ENCODE assay signal across 8 mouse cellular contexts in genomic region chr7:74354527-74355256, GRCm38 (mm10).
A peak's percentile ranks its signal among the peaks of the same experiment; 100 is the strongest.
DNase-seq lines count a peak whose midpoint lies in the region; ATAC-seq lines count a peak whose summit lies in the region.

No protein-coding gene starts in this region.

- H3K9me3 ChIP-seq in midbrain, embryonic 14.5 days (ENCODE audit: control insufficient read depth, low read length) = no peaks in the 10 kb centered on the region

- H3K4me3 ChIP-seq in midbrain, embryonic 14.5 days (replicated peaks; ENCODE audit: low read depth, low read length) = no peak overlapping the region

- peak overlapping the region; percentile 37; the same call in 1 of the 2 replicates for H3K9ac ChIP-seq in midbrain, embryonic 14.5 days (replicated peaks; ENCODE audit: low read length)

- H3K4me2 ChIP-seq in midbrain, embryonic 14.5 days (ENCODE audit: low read length) = no peak overlapping the region

- H3K36me3 ChIP-seq in midbrain, embryonic 14.5 days (ENCODE audit: control insufficient read depth, insufficient read depth, low read length) = no peaks in the 10 kb centered on the region

- DNase-seq in cerebellum, adult 18-20 months = peak; percentile 47 to 52
- no peak for DNase-seq in cerebellum, adult 11-12 months
- peak; percentile 62 for DNase-seq in thymus, postnatal 0 days (ENCODE audit: low spot score)
- DNase-seq in thymus, postnatal 36 days = no peak
- peak; percentile 90 for DNase-seq in forelimb bud, embryonic 11.5 days (ENCODE audit: low read depth, low spot score)
- DNase-seq in layer of hippocampus, adult 18-20 months (ENCODE audit: low spot score in 2 of 2) = peak; percentile 32 to 83
- peak; percentile 96 for DNase-seq in midbrain, embryonic 14.5 days
- DNase-seq in urinary bladder, postnatal 36 days (ENCODE audit: low spot score in 2 of 2) = no peak

- WGBS in midbrain, embryonic 14.5 days = 60% methylated on average over 8 of the region's 8 CpGs

- peak; percentile 74 for ATAC-seq in midbrain, embryonic 14.5 days (ENCODE audit: low FRiP score, low TSS enrichment)

- peak overlapping the region; percentile 75 for H3K27ac ChIP-seq in midbrain, embryonic 14.5 days (replicated peaks; ENCODE audit: low read depth, low read length)

- no peaks in the 10 kb centered on the region for H3K27me3 ChIP-seq in midbrain, embryonic 14.5 days (ENCODE audit: control insufficient read depth, insufficient read depth, low read length)

- H3K4me1 ChIP-seq in midbrain, embryonic 14.5 days (ENCODE audit: control insufficient read depth, insufficient read depth, low read length) = peaks cover 8% of the 10 kb centered on the region

Comparison
In these comparisons a context has a peak if more than half of its experiments do, and no peak if none do; other contexts are left out.
1. DNase-seq: peak in cerebellum, adult 18-20 months (2 of 2), thymus, postnatal 0 days (single experiment), forelimb bud, embryonic 11.5 days (single experiment), layer of hippocampus, adult 18-20 months (2 of 2) and midbrain, embryonic 14.5 days (single experiment); none in cerebellum, adult 11-12 months (single experiment), thymus, postnatal 36 days (0 of 2) and urinary bladder, postnatal 36 days (0 of 2).